Mouse (Mus musculus) forebrain, embryonic 14.5 days (tissue): ENCODE results near the gene Gtf2a1. TPM values are rescaled to one million over a fixed set of nuclear protein-coding genes. Genes with fewer than 3 reads are reported as not detected.
A peak's percentile ranks its signal among the peaks of the same experiment; 100 is the strongest.
"Not testable (repeated sequence)": the region's sequence is repeated elsewhere in the genome, so short reads cannot be mapped to it uniquely, and the experiment has no call there.

Source experiments
- ATAC-seq: fragments of 200-750 bp; cut with Nextera tagmentation; 2 replicates; pipeline ENCODE4 v1.8.0; 2017; ENCODE audit warnings: mild to moderate bottlenecking, moderate library complexity
- DNase-seq: peaks from one replicate; pipeline ENCODE4 v3.0.0-alpha.2; 2015; ENCODE audit warnings: low spot score
- H3K27ac ChIP-seq: fragments of 300-500 bp; sonication (generic); 2 replicates; pipeline ENCODE4 v1.5.1; 2014; ENCODE audit warnings: low read depth, mild to moderate bottlenecking, control low read depth, low read length, moderate library complexity
- H3K27me3 ChIP-seq: fragments of 300-500 bp; sonication (generic); replicated peaks from 2 replicates; pipeline ENCODE4 v1.6.1; 2014; ENCODE audit warnings: low read length, control low read depth, mixed read lengths; ENCODE audit not compliant: control insufficient read depth, insufficient read depth
- H3K36me3 ChIP-seq: fragments of 300-500 bp; sonication (generic); 2 replicates; pipeline ENCODE4 v1.6.1; 2014; ENCODE audit warnings: low read length, control low read depth; ENCODE audit not compliant: control insufficient read depth, insufficient read depth
- H3K4me1 ChIP-seq: fragments of 300-500 bp; sonication (generic); 2 replicates; pipeline ENCODE4 v1.6.1; 2014; ENCODE audit warnings: antibody characterized with exemption, low read length, control low read depth; ENCODE audit not compliant: control insufficient read depth, insufficient read depth
- H3K4me2 ChIP-seq: fragments of 300-500 bp; sonication (generic); 2 replicates; pipeline ENCODE4 v1.6.1; 2014; ENCODE audit warnings: mild to moderate bottlenecking, control low read depth, low read length
- H3K4me3 ChIP-seq: fragments of 300-500 bp; sonication (generic); 2 replicates; pipeline ENCODE4 v1.5.1; 2014; ENCODE audit warnings: low read depth, low read length, control low read depth
- H3K9ac ChIP-seq: fragments of 300-500 bp; sonication (generic); 2 replicates; pipeline ENCODE4 v1.6.1; 2014; ENCODE audit warnings: mild to moderate bottlenecking, low read length, control low read depth, moderate library complexity
- H3K9me3 ChIP-seq: fragments of 300-500 bp; sonication (generic); replicated peaks from 2 replicates; pipeline ENCODE4 v1.6.1; 2016; ENCODE audit warnings: low read length, control low read depth, mixed read lengths; ENCODE audit not compliant: control insufficient read depth
- WGBS: fragments of 180-500 bp; shearing (Covaris S2); extraction: QIAGEN DNeasy Blood & Tissue Kit; methylation state at CpG from one replicate; pipeline ENCODE4 v1.1.7; 2014; 5-methylcytosine and 5-hydroxymethylcytosine counted together
- polyA plus RNA-seq: library from polyadenylated mRNA; unstranded; fragments of >200 nt; fragmentation: Nextera tagmentation; extraction: Ambion mirVana; gene quantifications from 2 replicates; pipeline ENCODE4 v1.2.1, GENCODE M21; 2014

Gtf2a1 gene
- polyA plus RNA-seq, 1 experiment from 2014 or later = 50.8 TPM

GRCm38 (mm10) chr12:91557358-91558005 lies 32.8 kb downstream of the Gtf2a1 start:
- H3K9ac ChIP-seq, H3K4me3 ChIP-seq, H3K9me3 ChIP-seq, H3K4me2 ChIP-seq, H3K27me3 ChIP-seq, H3K27ac ChIP-seq, DNase-seq, H3K4me1 ChIP-seq: not testable (repeated sequence)
- H3K36me3 ChIP-seq = peaks cover 13% of the 10 kb centered on the region
- WGBS = 51% methylated on average over 8 of the region's 8 CpGs
- ATAC-seq = peak; percentile 43; the same call in 1 of the 2 replicates

GRCm38 (mm10) chr12:91551773-91552526 lies 38.3 kb downstream of the Gtf2a1 start:
- Histone ChIP-seq H3K9me3 (no peaks in the 10 kb centered on the region), H3K4me1 (peaks cover 5% of the 10 kb centered on the region; the same call in 1 of the 2 replicates), H3K4me2 (peak overlapping the region; percentile 22), H3K27ac (peak overlapping the region; percentile 63; the same call in 1 of the 2 replicates), H3K36me3 (peaks cover 2% of the 10 kb centered on the region; the same call in 1 of the 2 replicates), H3K27me3 (no peaks in the 10 kb centered on the region), H3K9ac (no peak overlapping the region), H3K4me3 (no peak overlapping the region)
- 6% methylated on average over 19 of the region's 19 CpGs for WGBS
- ATAC-seq (peak; percentile 98), DNase-seq (peak; percentile 97)

GRCm38 (mm10) chr12:91549471-91549870 lies 40.8 kb downstream of the Gtf2a1 start:
- no peaks in the 10 kb centered on the region for H3K27me3 ChIP-seq
- no peak overlapping the region for H3K4me2 ChIP-seq
- no peak overlapping the region for H3K9ac ChIP-seq
- ATAC-seq (no peak), DNase-seq (peak; percentile 51)
- no peaks in the 10 kb centered on the region for H3K36me3 ChIP-seq
- 59% methylated on average over 9 of the region's 9 CpGs for WGBS
- no peaks in the 10 kb centered on the region for H3K9me3 ChIP-seq
- no peak overlapping the region for H3K4me3 ChIP-seq
- peak overlapping the region; percentile 2; the same call in 1 of the 2 replicates for H3K27ac ChIP-seq
- H3K4me1 ChIP-seq = peaks cover 5% of the 10 kb centered on the region; the same call in 1 of the 2 replicates

- Histone ChIP-seq H3K4me1 (no peaks in the 10 kb centered on the region), H3K27me3 (no peaks in the 10 kb centered on the region), H3K9me3 (no peaks in the 10 kb centered on the region), H3K9ac (no peak overlapping the region), H3K36me3 (no peaks in the 10 kb centered on the region), H3K27ac (no peak overlapping the region), H3K4me3 (no peak overlapping the region), H3K4me2 (no peak overlapping the region)
- DNase-seq = no peak
- no peak for ATAC-seq
- WGBS = 95% methylated on average over 7 of the region's 7 CpGs
Observed at GRCm38 (mm10) chr12:91540202-91540601, 50.1 kb downstream of the Gtf2a1 start.

- no peaks in the 10 kb centered on the region for H3K4me1 ChIP-seq
- no peak overlapping the region for H3K4me3 ChIP-seq
- H3K9me3 ChIP-seq = no peaks in the 10 kb centered on the region
- WGBS = 94% methylated on average over 6 of the region's 6 CpGs
- H3K36me3 ChIP-seq = no peaks in the 10 kb centered on the region
- H3K27me3 ChIP-seq = no peaks in the 10 kb centered on the region
- ATAC-seq (no peak), DNase-seq (no peak)
- H3K9ac ChIP-seq = no peak overlapping the region
- H3K27ac ChIP-seq = no peak overlapping the region
- H3K4me2 ChIP-seq = no peak overlapping the region
Observed at GRCm38 (mm10) chr12:91534514-91534913, 55.8 kb downstream of the Gtf2a1 start.

GRCm38 (mm10) chr12:91523626-91524025 lies 66.7 kb downstream of the Gtf2a1 start:
- Histone ChIP-seq H3K27me3 (no peaks in the 10 kb centered on the region), H3K9me3 (no peaks in the 10 kb centered on the region), H3K4me2 (no peak overlapping the region), H3K4me1 (no peaks in the 10 kb centered on the region), H3K36me3 (no peaks in the 10 kb centered on the region), H3K4me3 (no peak overlapping the region), H3K27ac (no peak overlapping the region), H3K9ac (no peak overlapping the region)
- 83% methylated on average over 3 of the region's 3 CpGs for whole genome bisulfite sequencing
- no peak for ATAC-seq
- no peak for DNase-seq

GRCm38 (mm10) chr12:91517808-91518207 lies 72.5 kb downstream of the Gtf2a1 start:
- Histone ChIP-seq H3K4me2 (no peak overlapping the region), H3K36me3 (no peaks in the 10 kb centered on the region), H3K9me3 (no peaks in the 10 kb centered on the region), H3K4me3 (no peak overlapping the region), H3K27me3 (no peaks in the 10 kb centered on the region), H3K27ac (no peak overlapping the region), H3K4me1 (no peaks in the 10 kb centered on the region; the same call in 1 of the 2 replicates), H3K9ac (no peak overlapping the region)
- ATAC-seq = no peak
- DNase-seq = no peak
- WGBS = 17% methylated on average over 3 of the region's 3 CpGs

GRCm38 (mm10) chr12:91513980-91514379 lies 76.3 kb downstream of the Gtf2a1 start:
- H3K9me3 ChIP-seq = no peaks in the 10 kb centered on the region
- ATAC-seq = no peak
- H3K36me3 ChIP-seq = no peaks in the 10 kb centered on the region
- H3K9ac ChIP-seq = no peak overlapping the region
- no peaks in the 10 kb centered on the region for H3K27me3 ChIP-seq
- H3K4me1 ChIP-seq = peaks cover 4% of the 10 kb centered on the region; the same call in 1 of the 2 replicates
- no peak overlapping the region for H3K27ac ChIP-seq
- DNase-seq = no peak
- no peak overlapping the region for H3K4me2 ChIP-seq
- no peak overlapping the region for H3K4me3 ChIP-seq
- WGBS = 67% methylated on average over 6 of the region's 6 CpGs

GRCm38 (mm10) chr12:91511766-91512165 lies 78.5 kb downstream of the Gtf2a1 start:
- H3K27me3 ChIP-seq = no peaks in the 10 kb centered on the region
- H3K9me3 ChIP-seq = no peaks in the 10 kb centered on the region
- no peak overlapping the region for H3K4me3 ChIP-seq
- H3K9ac ChIP-seq = no peak overlapping the region
- DNase-seq = peak; percentile 36
- ATAC-seq = peak; percentile 63; the same call in 1 of the 2 replicates
- H3K36me3 ChIP-seq = no peaks in the 10 kb centered on the region
- 43% methylated on average over 3 of the region's 3 CpGs for WGBS
- H3K27ac ChIP-seq = no peak overlapping the region
- H3K4me1 ChIP-seq = peaks cover 4% of the 10 kb centered on the region; the same call in 1 of the 2 replicates
- no peak overlapping the region for H3K4me2 ChIP-seq
